Mouse (Mus musculus) erythroblast, embryonic 14.5 days (primary cell): ENCODE data around the gene Plpp7. TPM values are rescaled to one million over a fixed set of nuclear protein-coding genes. Genes with fewer than 3 reads are reported as not detected.

Experiments
- H3K27me3 ChIP-seq: 2 replicates; pipeline ENCODE4 v1.6.1; 2012; ENCODE audit warnings: inconsistent platforms; ENCODE audit not compliant: control insufficient read depth
- H3K36me3 ChIP-seq: 2 replicates; pipeline ENCODE4 v1.6.1; 2012; ENCODE audit warnings: mild to moderate bottlenecking, inconsistent platforms; ENCODE audit not compliant: control insufficient read depth
- H3K4me1 ChIP-seq: 2 replicates; pipeline ENCODE4 v1.6.1; 2012; ENCODE audit warnings: inconsistent platforms; ENCODE audit not compliant: control insufficient read depth
- H3K4me3 ChIP-seq: replicated peaks from 2 replicates; pipeline ENCODE3; 2012; ENCODE audit warnings: moderate library complexity, mild to moderate bottlenecking, inconsistent platforms
- H3K9me3 ChIP-seq: 2 replicates; pipeline ENCODE4 v1.6.1; 2012; ENCODE audit warnings: low read length, inconsistent platforms, mixed read lengths; ENCODE audit not compliant: control insufficient read depth
- GATA1 ChIP-seq: IDR thresholded peaks from 2 replicates; pipeline ENCODE4 v1.6.1; 2012; ENCODE audit warnings: low read length, inconsistent platforms, mixed read lengths
- TAL1 ChIP-seq: IDR thresholded peaks from 3 replicates; pipeline ENCODE4 v1.6.1; 2012; ENCODE audit warnings: low read length, inconsistent platforms, mixed read lengths
- polyA plus RNA-seq: library from polyadenylated mRNA; stranded (reverse); fragments of >175 nt; gene quantifications from 2 replicates; pipeline ENCODE4 v1.2.3, GENCODE M21; 2012

The Plpp7 gene
- polyA plus RNA-seq, 1 experiment = 0.48 TPM

- H3K36me3 ChIP-seq = peaks cover 87% of the 10 kb centered on the region
- H3K9me3 ChIP-seq = no peaks in the 10 kb centered on the region
- peaks cover 7% of the 10 kb centered on the region; the same call in 1 of the 2 replicates for H3K27me3 ChIP-seq
- peak overlapping the region; percentile 88 for H3K4me3 ChIP-seq
- TF ChIP-seq GATA1 = no peak
- no peak for TF ChIP-seq TAL1
- H3K4me1 ChIP-seq = peaks cover 81% of the 10 kb centered on the region
Measured at GRCm38 (mm10) chr2:32079191-32079725, 16.1 kb upstream of the Plpp7 start.

- Histone ChIP-seq H3K36me3 (peaks cover 72% of the 10 kb centered on the region), H3K4me1 (peaks cover 83% of the 10 kb centered on the region), H3K9me3 (no peaks in the 10 kb centered on the region), H3K27me3 (peaks cover 7% of the 10 kb centered on the region; the same call in 1 of the 2 replicates), H3K4me3 (peak overlapping the region; percentile 88)
- no peak for TF ChIP-seq GATA1
- no peak for TF ChIP-seq TAL1
Measured at GRCm38 (mm10) chr2:32080681-32081080, 14.6 kb upstream of the Plpp7 start.

GRCm38 (mm10) chr2:32081296-32081929 is 13.9 kb upstream of the Plpp7 start:
- Histone ChIP-seq H3K9me3 (no peaks in the 10 kb centered on the region), H3K36me3 (peaks cover 69% of the 10 kb centered on the region), H3K4me1 (peaks cover 90% of the 10 kb centered on the region), H3K27me3 (peaks cover 8% of the 10 kb centered on the region; the same call in 1 of the 2 replicates), H3K4me3 (peak overlapping the region; percentile 88)
- TF ChIP-seq GATA1 = no peak
- no peak for TF ChIP-seq TAL1

GRCm38 (mm10) chr2:32082229-32082628 is 13.1 kb upstream of the Plpp7 start:
- peaks cover 15% of the 10 kb centered on the region for H3K27me3 ChIP-seq
- no peak for TF ChIP-seq GATA1
- no peak for TF ChIP-seq TAL1

GRCm38 (mm10) chr2:32083159-32084011 is 11.9 kb upstream of the Plpp7 start:
- Histone ChIP-seq H3K4me1 (peaks cover 93% of the 10 kb centered on the region), H3K27me3 (peaks cover 27% of the 10 kb centered on the region), H3K36me3 (peaks cover 53% of the 10 kb centered on the region), H3K4me3 (peak overlapping the region; percentile 88), H3K9me3 (no peaks in the 10 kb centered on the region)
- TF ChIP-seq GATA1 (no peak), TAL1 (no peak)

More at GRCm38 (mm10) chr2:32082229-32082628, 13.1 kb upstream of the Plpp7 start:
- Histone ChIP-seq H3K9me3 (no peaks in the 10 kb centered on the region), H3K4me3 (peak overlapping the region; percentile 88), H3K4me1 (peaks cover 91% of the 10 kb centered on the region), H3K36me3 (peaks cover 63% of the 10 kb centered on the region)

GRCm38 (mm10) chr2:32084111-32084871 is 11.0 kb upstream of the Plpp7 start, which contains the start of gene Fam78a:
Gene Fam78a, minus strand, starts transcription at chr2:32084857.
- peaks cover 36% of the 10 kb centered on the region for H3K27me3 ChIP-seq
- peaks cover 91% of the 10 kb centered on the region for H3K4me1 ChIP-seq
- peaks cover 44% of the 10 kb centered on the region for H3K36me3 ChIP-seq
- peak within 1 kb of the TSS; percentile 88 for H3K4me3 ChIP-seq
- H3K9me3 ChIP-seq = no peaks in the 10 kb centered on the region
- no peak for TF ChIP-seq TAL1
- no peak for TF ChIP-seq GATA1

GRCm38 (mm10) chr2:32084872-32085199 is 10.5 kb upstream of the Plpp7 start:
- no peaks in the 10 kb centered on the region for H3K9me3 ChIP-seq
- TF ChIP-seq GATA1 (no peak), TAL1 (no peak)
- H3K4me3 ChIP-seq = peak overlapping the region; percentile 88
- H3K27me3 ChIP-seq = peaks cover 40% of the 10 kb centered on the region
- H3K4me1 ChIP-seq = peaks cover 86% of the 10 kb centered on the region
- H3K36me3 ChIP-seq = peaks cover 38% of the 10 kb centered on the region

GRCm38 (mm10) chr2:32085231-32085630 is 10.1 kb upstream of the Plpp7 start:
- H3K4me3 ChIP-seq = peak overlapping the region; percentile 88

More at GRCm38 (mm10) chr2:32085231-32085630, 10.1 kb upstream of the Plpp7 start:
- H3K9me3 ChIP-seq = no peaks in the 10 kb centered on the region
- peaks cover 34% of the 10 kb centered on the region for H3K36me3 ChIP-seq
- peak; percentile 73 for TF ChIP-seq GATA1
- peak; percentile 44; the same call in 1 of the 3 replicates for TF ChIP-seq TAL1
- H3K4me1 ChIP-seq = peaks cover 83% of the 10 kb centered on the region
- peaks cover 44% of the 10 kb centered on the region for H3K27me3 ChIP-seq
